23 mouse cellular contexts compared by ENCODE assay signal in genomic region chr9:61848401-61848800, GRCm38 (mm10).
"Had no signal": no experiment of that assay in that cellular context is flagged by ENCODE, and none has a peak within 500 bp of the region (broad histone marks: within the 10 kb centered on the region; RNA-seq: fewer than 3 reads in every experiment).

No protein-coding gene starts in this region.

- H3K27ac ChIP-seq: kidney, embryonic 15.5 days; layer of hippocampus, adult 2 months; left cerebral cortex, adult 2 months; liver, embryonic 12.5 days; liver, embryonic 15.5 days; lung, embryonic 15.5 days; midbrain, embryonic 10.5 days; midbrain, embryonic 13.5 days; neural tube, embryonic 13.5 days; stomach, embryonic 15.5 days had no signal

- H3K4me3 ChIP-seq: kidney, embryonic 15.5 days; layer of hippocampus, adult 2 months; left cerebral cortex, adult 2 months; liver, embryonic 12.5 days; liver, embryonic 15.5 days; lung, embryonic 15.5 days; megakaryocyte, embryonic 14.5 days; midbrain, embryonic 10.5 days; midbrain, embryonic 13.5 days; myocyte; neural tube, embryonic 13.5 days; stomach, embryonic 15.5 days had no signal

- DNase-seq: kidney, postnatal 10 days; layer of hippocampus, adult 9-11 months; layer of hippocampus, postnatal 36 days; lung, adult 18-20 months; lung, postnatal 10 days; lung, postnatal 36 days; retina, postnatal 1 day; right cerebral cortex, postnatal 25 days; spleen, adult 18-20 months; thymus, postnatal 25 days had no signal

- H3K36me3 ChIP-seq: kidney, embryonic 15.5 days; liver, embryonic 12.5 days; liver, embryonic 15.5 days; lung, embryonic 15.5 days; midbrain, embryonic 10.5 days; midbrain, embryonic 13.5 days; neural tube, embryonic 13.5 days; stomach, embryonic 15.5 days had no signal

- H3K9me3 ChIP-seq: kidney, embryonic 15.5 days; liver, embryonic 12.5 days; liver, embryonic 15.5 days; lung, embryonic 15.5 days; midbrain, embryonic 10.5 days; midbrain, embryonic 13.5 days; neural tube, embryonic 13.5 days; stomach, embryonic 15.5 days had no signal

- H3K27me3 ChIP-seq: kidney, embryonic 15.5 days; liver, embryonic 15.5 days; midbrain, embryonic 13.5 days; neural tube, embryonic 13.5 days; stomach, embryonic 15.5 days had no signal

- H3K4me1 ChIP-seq: kidney, embryonic 15.5 days; liver, embryonic 12.5 days; liver, embryonic 15.5 days; megakaryocyte, embryonic 14.5 days; midbrain, embryonic 13.5 days; stomach, embryonic 15.5 days had no signal

- H3K9ac ChIP-seq: kidney, embryonic 15.5 days; liver, embryonic 12.5 days; liver, embryonic 15.5 days; lung, embryonic 15.5 days; midbrain, embryonic 13.5 days; neural tube, embryonic 13.5 days; stomach, embryonic 15.5 days had no signal

- H3K4me2 ChIP-seq: kidney, embryonic 15.5 days; liver, embryonic 12.5 days; liver, embryonic 15.5 days; lung, embryonic 15.5 days; midbrain, embryonic 13.5 days; neural tube, embryonic 13.5 days; stomach, embryonic 15.5 days had no signal

- ATAC-seq: liver, embryonic 12.5 days; midbrain, embryonic 13.5 days; midbrain, embryonic 16.5 days had no signal
